Mouse (Mus musculus): ENCODE results near the gene Pcnx. TPM values are rescaled to one million over a fixed set of nuclear protein-coding genes. Genes with fewer than 3 reads are reported as not detected.

Gene Pcnx
- polyA plus RNA-seq, 1 experiment from 2014 or later: 9.4 TPM

- no peaks in the 10 kb centered on the region for H3K9me3 ChIP-seq
- 59% methylated on average over 11 of the region's 11 CpGs for WGBS
- H3K27me3 ChIP-seq: no peaks in the 10 kb centered on the region
- H3K4me1 ChIP-seq: 0 out of 2 replicates have a peak, but pooled peaks cover 2% of the 10 kb centered on the region
- no peak for ATAC-seq (ENCODE audit: insufficient number of reproducible peaks, low FRiP score, low TSS enrichment, low read depth)
- H3K27ac ChIP-seq: no peak overlapping the region
- no peak overlapping the region for H3K4me2 ChIP-seq
- H3K4me3 ChIP-seq: no peak overlapping the region
- no peaks in the 10 kb centered on the region for H3K36me3 ChIP-seq
- no peak overlapping the region for H3K9ac ChIP-seq
Measured at GRCm38 (mm10) chr12:81883255-81884106, 23.7 kb downstream of the Pcnx start.

GRCm38 (mm10) chr12:81884107-81884398 lies 24.2 kb downstream of the Pcnx start:
- 79% methylated on average over 3 of the region's 3 CpGs for WGBS
- no peaks in the 10 kb centered on the region for H3K36me3 ChIP-seq
- H3K4me1 ChIP-seq: 0 out of 2 replicates have a peak, but pooled peaks cover 2% of the 10 kb centered on the region
- ATAC-seq (ENCODE audit: insufficient number of reproducible peaks, low FRiP score, low TSS enrichment, low read depth): no peak
- no peak overlapping the region for H3K9ac ChIP-seq
- H3K4me3 ChIP-seq: no peak overlapping the region
- no peaks in the 10 kb centered on the region for H3K9me3 ChIP-seq
- no peak overlapping the region for H3K4me2 ChIP-seq
- no peak overlapping the region for H3K27ac ChIP-seq
- H3K27me3 ChIP-seq: no peaks in the 10 kb centered on the region

GRCm38 (mm10) chr12:81884983-81885382 lies 25.2 kb downstream of the Pcnx start:
- WGBS: 58% methylated on average over 5 of the region's 5 CpGs

GRCm38 (mm10) chr12:81885982-81886381 lies 26.2 kb downstream of the Pcnx start:
- 80% methylated on average over 4 of the region's 4 CpGs for WGBS
- H3K9me3 ChIP-seq: no peaks in the 10 kb centered on the region

More at GRCm38 (mm10) chr12:81884983-81885382, 25.2 kb downstream of the Pcnx start:
- Histone ChIP-seq H3K27ac (no peak overlapping the region), H3K27me3 (no peaks in the 10 kb centered on the region), H3K9ac (no peak overlapping the region), H3K4me2 (no peak overlapping the region), H3K4me1 (0 out of 2 replicates have a peak, but pooled peaks cover 2% of the 10 kb centered on the region), H3K4me3 (no peak overlapping the region), H3K9me3 (no peaks in the 10 kb centered on the region), H3K36me3 (no peaks in the 10 kb centered on the region)
- ATAC-seq (ENCODE audit: insufficient number of reproducible peaks, low FRiP score, low TSS enrichment, low read depth): no peak

DNA sequence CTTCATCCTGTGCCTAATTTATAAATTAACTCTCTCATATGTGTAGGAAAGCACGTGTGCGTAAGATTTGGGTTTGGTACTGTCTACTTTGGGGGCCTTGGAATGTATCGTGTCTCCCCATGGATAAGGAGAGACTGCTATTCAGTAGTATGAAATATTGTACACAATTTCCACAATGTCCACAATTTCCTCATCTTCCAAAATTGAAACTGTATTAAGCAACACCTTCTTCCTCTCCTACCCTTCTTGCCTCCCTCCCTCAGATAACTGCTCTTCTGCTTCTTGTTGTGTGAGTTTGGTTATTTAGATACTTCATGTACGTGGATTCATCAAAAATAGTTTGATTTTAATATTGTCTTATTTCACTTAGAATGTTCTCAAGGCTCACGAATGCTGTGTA lies 29.1 kb downstream of the Pcnx start:
- Histone ChIP-seq H3K36me3 (no peaks in the 10 kb centered on the region), H3K27me3 (no peaks in the 10 kb centered on the region), H3K9me3 (no peaks in the 10 kb centered on the region), H3K4me3 (no peak overlapping the region), H3K4me1 (no peaks in the 10 kb centered on the region), H3K27ac (no peak overlapping the region), H3K9ac (no peak overlapping the region), H3K4me2 (no peak overlapping the region)
- no peak for ATAC-seq (ENCODE audit: insufficient number of reproducible peaks, low FRiP score, low TSS enrichment, low read depth)
- 93% methylated on average over 5 of the region's 5 CpGs for WGBS

More at GRCm38 (mm10) chr12:81885982-81886381, 26.2 kb downstream of the Pcnx start:
- Histone ChIP-seq H3K36me3 (no peaks in the 10 kb centered on the region), H3K27me3 (no peaks in the 10 kb centered on the region), H3K9ac (no peak overlapping the region), H3K27ac (no peak overlapping the region), H3K4me1 (0 out of 2 replicates have a peak, but pooled peaks cover 2% of the 10 kb centered on the region), H3K4me3 (no peak overlapping the region), H3K4me2 (no peak overlapping the region)
- no peak for ATAC-seq (ENCODE audit: insufficient number of reproducible peaks, low FRiP score, low TSS enrichment, low read depth)

DNA sequence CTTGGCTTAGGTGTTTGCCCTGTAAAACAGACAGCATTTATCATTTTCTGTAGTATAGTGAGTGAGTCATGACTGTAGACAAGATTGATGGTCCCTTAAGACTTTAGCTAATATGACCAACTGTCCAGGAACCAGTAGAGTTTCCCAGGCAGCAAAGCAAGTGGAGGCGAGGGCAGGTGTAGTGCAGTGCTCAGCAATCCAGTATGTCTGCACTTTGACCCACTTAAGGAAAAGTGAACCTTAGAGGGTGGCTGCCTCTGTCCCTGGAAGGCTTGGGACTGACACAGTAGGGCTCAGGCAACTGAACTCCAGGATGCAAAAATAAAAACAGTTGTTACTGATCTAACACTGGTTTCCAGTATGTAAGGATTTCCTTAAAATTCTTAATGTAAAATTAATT lies 32.1 kb downstream of the Pcnx start:
- ATAC-seq (ENCODE audit: insufficient number of reproducible peaks, low FRiP score, low TSS enrichment, low read depth): no peak
- H3K4me2 ChIP-seq: no peak overlapping the region
- no peaks in the 10 kb centered on the region for H3K27me3 ChIP-seq

DNA sequence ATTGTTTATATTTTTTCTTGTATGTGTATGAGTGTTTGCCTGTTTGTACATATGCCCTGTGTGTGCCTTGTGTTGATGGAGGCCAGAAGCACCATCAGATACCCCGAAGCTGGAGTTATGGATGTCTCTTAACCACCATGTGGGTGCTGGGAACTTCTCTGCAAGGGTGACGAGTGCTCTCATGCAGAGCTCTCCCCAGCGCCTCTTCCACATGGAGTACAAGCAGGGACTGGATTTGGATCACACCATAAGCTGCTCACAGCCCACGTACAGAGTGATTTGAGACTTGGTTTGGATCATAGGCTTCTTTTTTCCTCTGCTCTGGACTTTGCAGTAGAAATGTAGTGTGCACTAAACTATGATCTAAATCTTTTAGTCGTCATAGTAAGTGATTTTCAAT lies 34.5 kb downstream of the Pcnx start:
- Histone ChIP-seq H3K9me3 (no peaks in the 10 kb centered on the region), H3K27me3 (no peaks in the 10 kb centered on the region), H3K27ac (no peak overlapping the region), H3K4me2 (no peak overlapping the region), H3K4me1 (no peaks in the 10 kb centered on the region), H3K9ac (no peak overlapping the region), H3K36me3 (peaks cover 14% of the 10 kb centered on the region; the same call in 1 of the 2 replicates), H3K4me3 (no peak overlapping the region)
- no peak for ATAC-seq (ENCODE audit: insufficient number of reproducible peaks, low FRiP score, low TSS enrichment, low read depth)
- 79% methylated on average over 5 of the region's 5 CpGs for WGBS

More for the DNA sequence above, 32.1 kb downstream of the Pcnx start:
- H3K9ac ChIP-seq: no peak overlapping the region
- 82% methylated on average over 1 of the region's 1 CpGs for WGBS
- H3K9me3 ChIP-seq: no peaks in the 10 kb centered on the region
- H3K4me3 ChIP-seq: no peak overlapping the region
- no peaks in the 10 kb centered on the region for H3K4me1 ChIP-seq
- H3K36me3 ChIP-seq: peaks cover 6% of the 10 kb centered on the region; the same call in 1 of the 2 replicates
- H3K27ac ChIP-seq: no peak overlapping the region

- no peak overlapping the region for H3K27ac ChIP-seq
- 94% methylated on average over 6 of the region's 6 CpGs for WGBS
- no peak overlapping the region for H3K9ac ChIP-seq
- H3K4me3 ChIP-seq: no peak overlapping the region
- no peaks in the 10 kb centered on the region for H3K27me3 ChIP-seq
- peaks cover 14% of the 10 kb centered on the region; the same call in 1 of the 2 replicates for H3K36me3 ChIP-seq
- H3K9me3 ChIP-seq: no peaks in the 10 kb centered on the region
- ATAC-seq (ENCODE audit: insufficient number of reproducible peaks, low FRiP score, low TSS enrichment, low read depth): no peak
- H3K4me1 ChIP-seq: no peaks in the 10 kb centered on the region
- H3K4me2 ChIP-seq: no peak overlapping the region
Measured at GRCm38 (mm10) chr12:81895986-81896385, 36.2 kb downstream of the Pcnx start.

DNA sequence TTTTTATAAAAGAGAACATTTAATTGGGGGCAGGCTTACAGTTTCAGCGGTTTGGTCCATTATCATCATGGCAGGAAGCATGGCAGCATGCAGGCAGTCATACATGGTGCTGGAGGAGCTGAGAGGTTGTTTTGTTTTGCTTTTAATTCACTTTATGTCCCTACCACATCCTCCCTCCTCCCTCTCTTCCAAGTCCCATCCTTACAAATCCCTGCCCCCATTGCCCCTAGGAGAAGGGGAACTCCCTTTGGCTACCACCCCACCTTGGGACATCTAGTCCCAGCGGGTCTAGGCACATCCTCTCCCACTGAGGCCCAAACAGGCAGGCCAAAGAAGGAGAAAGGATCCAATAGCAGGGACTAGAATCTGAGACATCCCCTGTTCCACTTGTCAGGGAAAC lies 44.6 kb downstream of the Pcnx start:
- 88% methylated on average over 2 of the region's 2 CpGs for WGBS
- Histone ChIP-seq H3K4me3 (no peak overlapping the region), H3K4me2 (no peak overlapping the region), H3K36me3 (peaks cover 11% of the 10 kb centered on the region), H3K9ac (no peak overlapping the region), H3K9me3 (no peaks in the 10 kb centered on the region), H3K27me3 (no peaks in the 10 kb centered on the region), H3K4me1 (no peaks in the 10 kb centered on the region), H3K27ac (no peak overlapping the region)
- ATAC-seq (ENCODE audit: insufficient number of reproducible peaks, low FRiP score, low TSS enrichment, low read depth): no peak

DNA sequence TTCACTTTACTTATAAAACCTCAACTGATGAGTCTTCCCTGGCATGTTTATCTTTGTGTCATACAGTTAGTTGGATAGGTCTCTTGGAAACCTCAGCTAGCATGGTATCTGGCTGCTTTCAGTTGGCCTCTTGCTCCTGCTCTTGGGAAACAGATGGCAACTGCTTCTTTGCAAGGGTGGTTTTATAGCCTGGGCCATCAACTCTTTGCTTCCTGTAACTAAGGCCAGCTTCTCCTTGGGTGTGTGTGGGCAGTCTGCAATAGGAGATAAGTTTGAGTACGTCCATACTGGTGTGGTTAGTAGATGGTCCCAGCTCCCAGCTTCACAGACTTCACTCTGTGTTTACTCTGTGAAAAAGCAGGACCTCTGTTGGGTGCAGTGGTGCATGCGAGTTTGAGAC lies 46.0 kb downstream of the Pcnx start:
- WGBS: 86% methylated on average over 2 of the region's 2 CpGs
- H3K4me3 ChIP-seq: no peak overlapping the region
- H3K4me1 ChIP-seq: peaks cover 3% of the 10 kb centered on the region; the same call in 1 of the 2 replicates
- no peak overlapping the region for H3K4me2 ChIP-seq
- H3K9ac ChIP-seq: no peak overlapping the region
- H3K27me3 ChIP-seq: no peaks in the 10 kb centered on the region
- no peak overlapping the region for H3K27ac ChIP-seq
- ATAC-seq (ENCODE audit: insufficient number of reproducible peaks, low FRiP score, low TSS enrichment, low read depth): no peak
- no peaks in the 10 kb centered on the region for H3K9me3 ChIP-seq
- peaks cover 11% of the 10 kb centered on the region for H3K36me3 ChIP-seq

- H3K9me3 ChIP-seq: no peaks in the 10 kb centered on the region
- H3K36me3 ChIP-seq: peaks cover 11% of the 10 kb centered on the region
- ATAC-seq (ENCODE audit: insufficient number of reproducible peaks, low FRiP score, low TSS enrichment, low read depth): no peak
- no peak overlapping the region for H3K9ac ChIP-seq
- 23% methylated on average over 4 of the region's 4 CpGs for whole genome bisulfite sequencing
- no peak overlapping the region for H3K4me3 ChIP-seq
- no peak overlapping the region for H3K4me2 ChIP-seq
- H3K27ac ChIP-seq: no peak overlapping the region
- peaks cover 8% of the 10 kb centered on the region; the same call in 1 of the 2 replicates for H3K4me1 ChIP-seq
- no peaks in the 10 kb centered on the region for H3K27me3 ChIP-seq
Measured at GRCm38 (mm10) chr12:81907741-81908357, 48.0 kb downstream of the Pcnx start.

- peaks cover 11% of the 10 kb centered on the region for H3K36me3 ChIP-seq
- H3K4me2 ChIP-seq: no peak overlapping the region
- H3K9ac ChIP-seq: no peak overlapping the region
- 79% methylated on average over 5 of the region's 5 CpGs for WGBS
- no peak for ATAC-seq (ENCODE audit: insufficient number of reproducible peaks, low FRiP score, low TSS enrichment, low read depth)
- no peaks in the 10 kb centered on the region for H3K9me3 ChIP-seq
- H3K4me3 ChIP-seq: no peak overlapping the region
- peaks cover 8% of the 10 kb centered on the region; the same call in 1 of the 2 replicates for H3K4me1 ChIP-seq
- H3K27me3 ChIP-seq: no peaks in the 10 kb centered on the region
- H3K27ac ChIP-seq: no peak overlapping the region
Measured at GRCm38 (mm10) chr12:81910439-81910838, 50.6 kb downstream of the Pcnx start.
